Mouse (Mus musculus) hindbrain, embryonic 13.5 days (tissue): ENCODE measurements around the gene Tbc1d10b. TPM values are rescaled to one million over a fixed set of nuclear protein-coding genes. Genes with fewer than 3 reads are reported as not detected.

Experiments
- ATAC-seq: fragments of 200-750 bp; cut with Nextera tagmentation; 2 replicates; pipeline ENCODE4 v1.8.0; 2017; ENCODE audit warnings: moderate TSS enrichment; ENCODE audit not compliant: low FRiP score
- H3K27ac ChIP-seq: fragments of 300-500 bp; sonication (generic); 2 replicates; pipeline ENCODE4 v1.5.1; 2015; ENCODE audit warnings: inconsistent platforms, mild to moderate bottlenecking, moderate library complexity
- H3K27me3 ChIP-seq: fragments of 300-500 bp; sonication (generic); 2 replicates; pipeline ENCODE4 v1.6.1; 2015; ENCODE audit warnings: mild to moderate bottlenecking, inconsistent platforms
- H3K36me3 ChIP-seq: fragments of 300-500 bp; sonication (generic); 2 replicates; pipeline ENCODE4 v1.6.1; 2015; ENCODE audit warnings: mild to moderate bottlenecking, inconsistent platforms
- H3K4me1 ChIP-seq: fragments of 300-500 bp; sonication (generic); replicated peaks from 2 replicates; pipeline ENCODE4 v1.6.1; 2015; ENCODE audit warnings: inconsistent platforms
- H3K4me2 ChIP-seq: fragments of 300-500 bp; sonication (generic); 2 replicates; pipeline ENCODE4 v1.6.1; 2015; ENCODE audit warnings: inconsistent platforms, mild to moderate bottlenecking, moderate library complexity
- H3K4me3 ChIP-seq: fragments of 300-500 bp; sonication (generic); 2 replicates; pipeline ENCODE4 v1.5.1; 2015; ENCODE audit warnings: mild to moderate bottlenecking, inconsistent platforms
- H3K9ac ChIP-seq: fragments of 300-500 bp; sonication (generic); 2 replicates; pipeline ENCODE4 v1.6.1; 2015; ENCODE audit warnings: mild to moderate bottlenecking, inconsistent platforms
- H3K9me3 ChIP-seq: fragments of 300-500 bp; sonication (generic); 2 replicates; pipeline ENCODE4 v1.6.1; 2016; ENCODE audit warnings: inconsistent platforms
- WGBS: fragments of 180-500 bp; shearing (Covaris S2); methylation state at CpG from one replicate; pipeline ENCODE4 v1.1.7; 2015; 5-methylcytosine and 5-hydroxymethylcytosine counted together
- polyA plus RNA-seq: library from polyadenylated mRNA; unstranded; fragments of >200 nt; fragmentation: Nextera tagmentation; extraction: Ambion mirVana; gene quantifications from 2 replicates; pipeline ENCODE4 v1.2.1, GENCODE M21; 2015

Gene Tbc1d10b
- polyA plus RNA-seq, 1 experiment from 2014 or later = 28.0 TPM

GRCm38 (mm10) chr7:127234777-127235176, 26.5 kb upstream of the Tbc1d10b start:
- Histone ChIP-seq H3K27ac (no peak overlapping the region), H3K4me1 (peaks cover 52% of the 10 kb centered on the region), H3K9me3 (no peaks in the 10 kb centered on the region), H3K27me3 (no peaks in the 10 kb centered on the region), H3K9ac (no peak overlapping the region), H3K4me2 (peak overlapping the region; percentile 87), H3K36me3 (peaks cover 52% of the 10 kb centered on the region), H3K4me3 (no peak overlapping the region)
- no peak for ATAC-seq
- 94% methylated on average over 2 of the region's 2 CpGs for WGBS

GRCm38 (mm10) chr7:127233765-127234164, 25.5 kb upstream of the Tbc1d10b start:
- H3K4me2 ChIP-seq = peak overlapping the region; percentile 87
- no peaks in the 10 kb centered on the region for H3K27me3 ChIP-seq
- 5% methylated on average over 9 of the region's 9 CpGs for WGBS
- no peaks in the 10 kb centered on the region for H3K9me3 ChIP-seq
- peak overlapping the region; percentile 98 for H3K9ac ChIP-seq
- ATAC-seq = no peak
- H3K4me1 ChIP-seq = peaks cover 54% of the 10 kb centered on the region
- H3K36me3 ChIP-seq = peaks cover 46% of the 10 kb centered on the region
- H3K4me3 ChIP-seq = peak overlapping the region; percentile 96
- peak overlapping the region; percentile 100 for H3K27ac ChIP-seq

DNA sequence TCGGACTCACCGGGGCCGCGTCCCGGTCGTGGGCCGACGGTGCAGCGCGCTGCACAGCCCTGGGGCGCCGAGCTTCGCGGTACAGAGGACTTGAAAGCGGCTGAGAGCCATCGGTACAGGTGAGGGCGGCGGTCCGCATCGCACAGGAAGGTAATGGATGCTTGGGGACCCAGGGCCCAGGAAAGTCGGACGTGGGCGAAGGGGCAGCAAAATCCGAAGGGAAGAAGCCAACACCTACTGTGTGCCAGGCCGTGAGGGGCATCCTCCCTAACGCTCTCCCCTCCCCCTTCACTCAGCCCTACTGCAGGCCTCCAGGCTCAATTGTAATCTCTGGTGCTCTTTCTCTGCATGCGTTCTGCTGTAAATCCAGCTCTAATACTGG, 25.1 kb upstream of the Tbc1d10b start:
- H3K9ac ChIP-seq = peak overlapping the region; percentile 98
- H3K4me3 ChIP-seq = peak overlapping the region; percentile 96
- H3K27me3 ChIP-seq = no peaks in the 10 kb centered on the region
- H3K9me3 ChIP-seq = no peaks in the 10 kb centered on the region
- H3K36me3 ChIP-seq = peaks cover 42% of the 10 kb centered on the region
- H3K27ac ChIP-seq = peak overlapping the region; percentile 100
- ATAC-seq = peak; percentile 57
- peak overlapping the region; percentile 87 for H3K4me2 ChIP-seq
- H3K4me1 ChIP-seq = peaks cover 54% of the 10 kb centered on the region
- WGBS = under 1% methylated on average over 27 of the region's 27 CpGs

DNA sequence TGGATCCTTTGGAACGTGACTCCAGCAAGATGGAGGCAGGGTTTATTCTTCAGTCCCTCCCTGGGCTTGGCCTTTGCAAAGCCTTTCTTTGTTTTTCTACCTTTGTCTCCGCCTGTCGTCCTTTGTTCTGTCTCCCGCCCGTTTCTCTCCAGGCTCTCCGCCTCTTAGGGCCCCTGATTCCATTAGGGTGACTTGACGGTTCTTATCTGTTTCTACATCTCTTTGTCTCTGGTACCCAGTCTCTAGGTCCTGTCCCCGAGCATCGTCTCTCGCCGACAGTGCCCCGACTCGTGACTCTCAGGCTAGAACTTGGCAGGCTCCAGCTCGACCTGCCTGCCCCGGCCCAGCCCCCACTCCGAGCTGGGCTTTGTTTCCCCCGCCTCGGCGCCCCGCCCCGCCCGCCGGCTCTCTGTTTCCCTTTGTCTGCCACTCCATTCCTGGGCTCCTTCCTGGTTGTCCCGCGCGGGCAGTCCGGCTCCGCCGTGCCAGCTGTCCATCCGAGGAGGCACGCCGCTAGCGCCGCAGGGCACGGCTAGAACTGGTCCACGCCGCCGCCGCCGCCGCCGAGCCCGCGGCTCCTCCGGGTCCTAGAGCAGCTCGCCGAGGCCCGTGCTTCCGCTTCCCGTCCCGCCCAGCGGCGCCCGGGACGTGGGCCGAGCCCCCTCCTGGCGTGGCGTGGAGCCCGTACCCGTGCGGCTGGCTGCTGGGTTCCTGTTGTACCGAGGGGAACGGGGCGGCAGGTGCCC, 24.5 kb upstream of the Tbc1d10b start, which contains the start of the genes Zfp553 and Sept1:
Gene Zfp553, plus strand, starts transcription at position 440 of the 746 bp plus-strand sequence.
Gene Sept1, minus strand, starts transcription at position 509 of the 746 bp plus-strand sequence.
- H3K9me3 ChIP-seq = no peaks in the 10 kb centered on the region
- H3K9ac ChIP-seq = peak within 1 kb of the TSS; percentile 98
- H3K27me3 ChIP-seq = no peaks in the 10 kb centered on the region
- H3K27ac ChIP-seq = peak within 1 kb of the TSS; percentile 100
- H3K4me2 ChIP-seq = peak within 1 kb of the TSS; percentile 87
- under 1% methylated on average over 63 of the region's 64 CpGs for WGBS
- peak; percentile 92 for ATAC-seq
- peaks cover 37% of the 10 kb centered on the region for H3K36me3 ChIP-seq
- peak within 1 kb of the TSS; percentile 96 for H3K4me3 ChIP-seq
- H3K4me1 ChIP-seq = peaks cover 49% of the 10 kb centered on the region

- WGBS = 5% methylated on average over 20 of the region's 20 CpGs
- Histone ChIP-seq H3K36me3 (peaks cover 29% of the 10 kb centered on the region), H3K4me2 (peak overlapping the region; percentile 87), H3K9me3 (no peaks in the 10 kb centered on the region), H3K4me3 (peak overlapping the region; percentile 96), H3K4me1 (peaks cover 42% of the 10 kb centered on the region), H3K27ac (peak overlapping the region; percentile 100), H3K9ac (peak overlapping the region; percentile 98), H3K27me3 (no peaks in the 10 kb centered on the region)
- ATAC-seq = no peak; the same call in 1 of the 2 replicates
Observed at GRCm38 (mm10) chr7:127231826-127232621, 23.8 kb upstream of the Tbc1d10b start.

DNA sequence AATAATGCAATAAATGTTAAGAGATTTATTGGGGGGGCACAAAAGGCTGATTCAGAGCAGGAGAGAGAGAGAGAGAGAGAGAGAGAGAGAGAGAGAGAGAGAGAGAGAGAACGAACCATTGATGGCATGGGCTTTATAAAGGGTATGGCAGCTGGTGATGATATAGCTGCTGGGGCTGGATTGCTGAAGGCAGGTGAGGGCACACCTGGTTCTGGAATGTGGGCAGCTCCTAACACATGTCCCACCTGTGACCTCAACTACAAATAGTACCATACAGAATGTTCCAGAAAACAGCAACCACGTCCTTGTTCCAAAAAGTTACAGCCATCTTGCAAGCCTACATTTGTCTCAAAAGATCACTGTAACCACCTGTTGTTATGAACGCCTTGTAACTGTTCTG, 23.1 kb upstream of the Tbc1d10b start:
- WGBS = 67% methylated on average over 3 of the region's 3 CpGs
- ATAC-seq = no peak
- peak overlapping the region; percentile 96 for H3K4me3 ChIP-seq
- peak overlapping the region; percentile 98 for H3K9ac ChIP-seq
- H3K9me3 ChIP-seq = no peaks in the 10 kb centered on the region
- peaks cover 42% of the 10 kb centered on the region for H3K4me1 ChIP-seq
- no peaks in the 10 kb centered on the region for H3K27me3 ChIP-seq
- peak overlapping the region; percentile 87 for H3K4me2 ChIP-seq
- H3K36me3 ChIP-seq = peaks cover 22% of the 10 kb centered on the region
- H3K27ac ChIP-seq = 0 out of 2 replicates have a peak overlapping the region, but pooled peaks have one; percentile 100

- WGBS = 72% methylated on average over 4 of the region's 4 CpGs
- no peak for ATAC-seq
Observed at GRCm38 (mm10) chr7:127228615-127229303, 20.5 kb upstream of the Tbc1d10b start.

DNA sequence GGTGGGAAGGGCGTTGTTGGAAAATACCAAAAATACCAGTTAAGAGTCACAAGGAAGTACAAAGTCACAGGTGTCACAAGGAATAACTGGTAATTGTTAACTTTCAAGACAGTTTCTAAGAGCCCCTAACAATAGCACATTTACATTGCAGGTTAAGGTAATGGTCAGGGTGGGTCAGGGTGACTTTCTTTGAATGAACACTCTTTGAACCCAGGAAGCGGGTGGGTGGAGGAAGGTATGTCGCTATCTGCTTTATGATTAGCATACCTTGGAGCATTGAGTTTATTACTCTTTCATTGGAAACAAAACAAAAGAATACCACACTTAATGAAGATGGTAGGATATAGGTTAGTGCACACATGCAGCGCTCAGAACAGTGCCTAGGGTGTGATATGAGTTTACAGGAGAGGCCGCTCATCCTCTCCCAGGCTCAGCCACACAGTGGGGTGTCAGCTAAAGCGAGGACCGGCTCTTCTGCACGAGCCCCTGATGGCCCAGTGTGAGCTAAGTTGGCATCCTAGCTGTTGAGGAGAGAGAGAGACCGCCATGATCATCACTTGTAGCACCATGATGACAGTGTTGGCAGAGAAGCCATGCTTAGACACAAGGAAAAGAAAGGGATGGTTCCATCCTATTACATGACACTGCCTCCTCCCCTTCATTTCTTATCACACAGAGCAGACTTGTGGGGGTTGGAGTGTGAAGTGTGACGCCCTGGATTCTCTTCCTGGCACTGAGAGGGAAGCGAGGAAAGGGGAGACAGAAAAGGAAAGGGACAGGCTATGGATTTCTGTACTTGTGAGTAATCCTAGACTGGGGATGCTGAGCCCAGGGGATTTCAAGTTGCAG, 17.1 kb upstream of the Tbc1d10b start:
- ATAC-seq = no peak
- Histone ChIP-seq H3K4me1 (peaks cover 8% of the 10 kb centered on the region), H3K4me3 (no peak overlapping the region), H3K9me3 (no peaks in the 10 kb centered on the region), H3K9ac (no peak overlapping the region), H3K36me3 (0 out of 2 replicates have a peak, but pooled peaks cover under 1% of the 10 kb centered on the region), H3K27me3 (no peaks in the 10 kb centered on the region), H3K4me2 (no peak overlapping the region), H3K27ac (no peak overlapping the region)
- 88% methylated on average over 11 of the region's 11 CpGs for WGBS

More at GRCm38 (mm10) chr7:127228615-127229303, 20.5 kb upstream of the Tbc1d10b start:
- Histone ChIP-seq H3K27ac (0 out of 2 replicates have a peak overlapping the region, but pooled peaks have one; percentile 1), H3K9me3 (no peaks in the 10 kb centered on the region), H3K4me1 (peaks cover 25% of the 10 kb centered on the region), H3K4me3 (no peak overlapping the region), H3K4me2 (no peak overlapping the region), H3K9ac (no peak overlapping the region), H3K27me3 (no peaks in the 10 kb centered on the region), H3K36me3 (0 out of 2 replicates have a peak, but pooled peaks cover 5% of the 10 kb centered on the region)

- Histone ChIP-seq H3K27ac (no peak overlapping the region), H3K4me1 (peaks cover under 1% of the 10 kb centered on the region; the same call in 1 of the 2 replicates), H3K4me2 (no peak overlapping the region), H3K36me3 (no peaks in the 10 kb centered on the region), H3K9me3 (no peaks in the 10 kb centered on the region), H3K9ac (no peak overlapping the region), H3K4me3 (no peak overlapping the region), H3K27me3 (no peaks in the 10 kb centered on the region)
- ATAC-seq = no peak
- WGBS = 96% methylated on average over 6 of the region's 6 CpGs
Observed at GRCm38 (mm10) chr7:127224616-127225015, 16.3 kb upstream of the Tbc1d10b start.

GRCm38 (mm10) chr7:127223515-127224478, 15.5 kb upstream of the Tbc1d10b start:
- H3K36me3 ChIP-seq = no peaks in the 10 kb centered on the region
- no peak overlapping the region for H3K4me2 ChIP-seq
- no peaks in the 10 kb centered on the region for H3K27me3 ChIP-seq
- no peaks in the 10 kb centered on the region; the same call in 1 of the 2 replicates for H3K4me1 ChIP-seq
- no peak overlapping the region for H3K9ac ChIP-seq
- H3K4me3 ChIP-seq = no peak overlapping the region
- WGBS = 87% methylated on average over 6 of the region's 6 CpGs
- no peaks in the 10 kb centered on the region for H3K9me3 ChIP-seq
- no peak for ATAC-seq
- H3K27ac ChIP-seq = no peak overlapping the region
